Mouse (Mus musculus): ENCODE data around the gene Grasp. TPM values are rescaled to one million over a fixed set of nuclear protein-coding genes. Genes with fewer than 3 reads are reported as not detected.

Grasp gene
- 5.6 and 6.1 TPM in 2 replicates for polyA plus RNA-seq (2015; fragmentation: Nextera tagmentation; extraction: Ambion mirVana)

- Histone ChIP-seq H3K4me2 (ENCODE audit: low read depth, low read length) (peak within 1 kb of the TSS; percentile 87), H3K27me3 (ENCODE audit: control insufficient read depth, insufficient read depth, low read depth, low read length) (no peaks in the 10 kb centered on the region), H3K27ac (ENCODE audit: low read length) (peak within 1 kb of the TSS; percentile 82), H3K4me3 (ENCODE audit: low read length) (peak within 1 kb of the TSS; percentile 63), H3K36me3 (ENCODE audit: control insufficient read depth, insufficient read depth, low read length) (peaks cover 6% of the 10 kb centered on the region), H3K4me1 (replicated peaks; ENCODE audit: control insufficient read depth, insufficient read depth, low read length) (peaks cover 53% of the 10 kb centered on the region), H3K9ac (ENCODE audit: low read length) (peak within 1 kb of the TSS; percentile 80), H3K9me3 (ENCODE audit: control insufficient read depth, low read length) (no peaks in the 10 kb centered on the region)
- WGBS, result under 1% methylated on average over 62 of the region's 77 CpGs
- ATAC-seq (ENCODE audit: low read depth), result peak; percentile 92
Observed at GRCm38 (mm10) chr15:101224006-101224906, at the start of gene Grasp. TSS of gene Grasp (plus strand) at chr15:101224188.

- peak overlapping the region; percentile 86 for H3K4me2 ChIP-seq (ENCODE audit: low read depth, low read length)
- peak overlapping the region; percentile 62 for H3K4me3 ChIP-seq (ENCODE audit: low read length)
- peaks cover 46% of the 10 kb centered on the region for H3K4me1 ChIP-seq (replicated peaks; ENCODE audit: control insufficient read depth, insufficient read depth, low read length)
- no peaks in the 10 kb centered on the region for H3K36me3 ChIP-seq (ENCODE audit: control insufficient read depth, insufficient read depth, low read length)
- no peaks in the 10 kb centered on the region for H3K9me3 ChIP-seq (ENCODE audit: control insufficient read depth, low read length)
- under 1% methylated on average over 31 of the region's 46 CpGs for WGBS
- H3K9ac ChIP-seq (ENCODE audit: low read length), result peak overlapping the region; percentile 95
- no peaks in the 10 kb centered on the region for H3K27me3 ChIP-seq (ENCODE audit: control insufficient read depth, insufficient read depth, low read depth, low read length)
- peak; percentile 36 for ATAC-seq (ENCODE audit: low read depth)
- H3K27ac ChIP-seq (ENCODE audit: low read length), result peak overlapping the region; percentile 74
Observed at GRCm38 (mm10) chr15:101174294-101175130, 49.5 kb upstream of the Grasp start.

- peaks cover 47% of the 10 kb centered on the region for H3K4me1 ChIP-seq (replicated peaks; ENCODE audit: control insufficient read depth, insufficient read depth, low read length)
- ATAC-seq (ENCODE audit: low read depth), result no peak
- no peaks in the 10 kb centered on the region for H3K27me3 ChIP-seq (ENCODE audit: control insufficient read depth, insufficient read depth, low read depth, low read length)
- H3K4me3 ChIP-seq (ENCODE audit: low read length), result peak overlapping the region; percentile 62
- H3K27ac ChIP-seq (ENCODE audit: low read length), result no peak overlapping the region
- no peaks in the 10 kb centered on the region for H3K9me3 ChIP-seq (ENCODE audit: control insufficient read depth, low read length)
- peak overlapping the region; percentile 95 for H3K9ac ChIP-seq (ENCODE audit: low read length)
- H3K4me2 ChIP-seq (ENCODE audit: low read depth, low read length), result peak overlapping the region; percentile 86
- 13% methylated on average over 5 of the region's 5 CpGs for WGBS
- H3K36me3 ChIP-seq (ENCODE audit: control insufficient read depth, insufficient read depth, low read length), result no peaks in the 10 kb centered on the region
Observed at GRCm38 (mm10) chr15:101175131-101175460, 48.9 kb upstream of the Grasp start.

- WGBS, result 22% methylated on average over 17 of the region's 17 CpGs
- peak overlapping the region; percentile 24; the same call in 1 of the 2 replicates for H3K27ac ChIP-seq (ENCODE audit: low read length)
Observed at GRCm38 (mm10) chr15:101175613-101176283, 48.2 kb upstream of the Grasp start.

GRCm38 (mm10) chr15:101176284-101176680 lies 47.7 kb upstream of the Grasp start:
- Histone ChIP-seq H3K9ac (ENCODE audit: low read length) (peak overlapping the region; percentile 95; the same call in 1 of the 2 replicates), H3K4me1 (replicated peaks; ENCODE audit: control insufficient read depth, insufficient read depth, low read length) (peaks cover 59% of the 10 kb centered on the region), H3K27ac (ENCODE audit: low read length) (peak overlapping the region; percentile 24)

More at GRCm38 (mm10) chr15:101175613-101176283, 48.2 kb upstream of the Grasp start:
- Histone ChIP-seq H3K9me3 (ENCODE audit: control insufficient read depth, low read length) (no peaks in the 10 kb centered on the region), H3K4me2 (ENCODE audit: low read depth, low read length) (peak overlapping the region; percentile 86), H3K4me1 (replicated peaks; ENCODE audit: control insufficient read depth, insufficient read depth, low read length) (peaks cover 53% of the 10 kb centered on the region), H3K9ac (ENCODE audit: low read length) (peak overlapping the region; percentile 95), H3K4me3 (ENCODE audit: low read length) (peak overlapping the region; percentile 62), H3K36me3 (ENCODE audit: control insufficient read depth, insufficient read depth, low read length) (no peaks in the 10 kb centered on the region), H3K27me3 (ENCODE audit: control insufficient read depth, insufficient read depth, low read depth, low read length) (no peaks in the 10 kb centered on the region)
- no peak for ATAC-seq (ENCODE audit: low read depth)

GRCm38 (mm10) chr15:101176795-101177691 lies 46.9 kb upstream of the Grasp start:
- H3K4me3 ChIP-seq (ENCODE audit: low read length), result no peak overlapping the region
- H3K9me3 ChIP-seq (ENCODE audit: control insufficient read depth, low read length), result no peaks in the 10 kb centered on the region
- H3K27me3 ChIP-seq (ENCODE audit: control insufficient read depth, insufficient read depth, low read depth, low read length), result no peaks in the 10 kb centered on the region
- 58% methylated on average over 8 of the region's 8 CpGs for WGBS
- H3K9ac ChIP-seq (ENCODE audit: low read length), result no peak overlapping the region; the same call in 1 of the 2 replicates
- H3K27ac ChIP-seq (ENCODE audit: low read length), result peak overlapping the region; percentile 48
- H3K36me3 ChIP-seq (ENCODE audit: control insufficient read depth, insufficient read depth, low read length), result no peaks in the 10 kb centered on the region
- peaks cover 65% of the 10 kb centered on the region for H3K4me1 ChIP-seq (replicated peaks; ENCODE audit: control insufficient read depth, insufficient read depth, low read length)
- ATAC-seq (ENCODE audit: low read depth), result no peak
- no peak overlapping the region for H3K4me2 ChIP-seq (ENCODE audit: low read depth, low read length)

More at GRCm38 (mm10) chr15:101176284-101176680, 47.7 kb upstream of the Grasp start:
- Histone ChIP-seq H3K4me2 (ENCODE audit: low read depth, low read length) (peak overlapping the region; percentile 86), H3K4me3 (ENCODE audit: low read length) (no peak overlapping the region; the same call in 1 of the 2 replicates), H3K27me3 (ENCODE audit: control insufficient read depth, insufficient read depth, low read depth, low read length) (no peaks in the 10 kb centered on the region), H3K36me3 (ENCODE audit: control insufficient read depth, insufficient read depth, low read length) (no peaks in the 10 kb centered on the region), H3K9me3 (ENCODE audit: control insufficient read depth, low read length) (no peaks in the 10 kb centered on the region)
- ATAC-seq (ENCODE audit: low read depth), result no peak
- WGBS, result 39% methylated on average over 3 of the region's 3 CpGs

- Histone ChIP-seq H3K4me2 (ENCODE audit: low read depth, low read length) (no peak overlapping the region), H3K27ac (ENCODE audit: low read length) (0 out of 2 replicates have a peak overlapping the region, but pooled peaks have one; percentile 24), H3K36me3 (ENCODE audit: control insufficient read depth, insufficient read depth, low read length) (no peaks in the 10 kb centered on the region), H3K4me1 (replicated peaks; ENCODE audit: control insufficient read depth, insufficient read depth, low read length) (peaks cover 70% of the 10 kb centered on the region), H3K9me3 (ENCODE audit: control insufficient read depth, low read length) (no peaks in the 10 kb centered on the region), H3K4me3 (ENCODE audit: low read length) (no peak overlapping the region), H3K9ac (ENCODE audit: low read length) (no peak overlapping the region), H3K27me3 (ENCODE audit: control insufficient read depth, insufficient read depth, low read depth, low read length) (no peaks in the 10 kb centered on the region)
- no peak for ATAC-seq (ENCODE audit: low read depth)
- 60% methylated on average over 15 of the region's 15 CpGs for WGBS
Observed at GRCm38 (mm10) chr15:101180363-101181105, 43.5 kb upstream of the Grasp start.

All from lung, embryonic 16.5 days (tissue).